Mouse (Mus musculus) liver, adult 2 months (tissue): ENCODE data around the gene Atrnl1.

Experiments
- CTCF ChIP-seq: fragments of 200-500 bp; IDR thresholded peaks from 2 replicates; pipeline ENCODE4 v1.5.1; 2011; ENCODE audit warnings: low read depth, low read length, control low read depth
- POLR2A ChIP-seq: fragments of 200-500 bp; IDR thresholded peaks from 2 replicates; pipeline ENCODE4 v1.6.1; 2011; ENCODE audit warnings: low read length, control low read depth; ENCODE audit not compliant: insufficient read depth; ENCODE audit errors: extremely low read depth

GRCm38 (mm10) chr19:58050986-58051385, 440.2 kb downstream of the Atrnl1 start:
- TF ChIP-seq POLR2A (no peak), CTCF (no peak)
